Mouse (Mus musculus): Measurements from ENCODE around the gene Gm49353. TPM values are rescaled to one million over a fixed set of nuclear protein-coding genes. Genes with fewer than 3 reads are reported as not detected.

Gm49353 gene
- total and polyA plus RNA-seq, 2 experiments from 2014 or later, result not detected

DNA sequence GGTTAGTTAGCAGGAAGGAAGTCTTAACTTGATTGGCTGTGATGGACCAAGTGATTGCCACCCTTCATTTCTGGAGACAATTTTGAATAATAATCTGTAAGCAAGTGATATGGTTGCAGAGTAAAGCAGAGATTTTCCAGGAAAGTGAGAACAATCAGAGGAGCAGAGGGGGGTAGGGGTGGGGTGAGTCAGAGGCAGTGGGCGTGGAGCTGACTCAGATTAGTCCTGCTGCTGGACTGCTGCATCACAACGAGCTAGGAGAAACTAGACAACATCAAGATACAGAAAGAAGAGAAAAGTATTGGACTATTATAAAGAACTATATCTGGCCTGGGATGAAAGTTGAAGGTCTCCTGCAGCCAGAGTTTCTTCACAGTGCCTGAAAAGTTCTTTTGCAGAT is 20.8 kb upstream of the Gm49353 start:
- DNase-seq (ENCODE audit: low spot score), result no peak
- no peak for TF ChIP-seq EP300 (IDR thresholded peaks at IDR 0.05; ENCODE audit: low read depth)
- TF ChIP-seq CTCF (IDR thresholded peaks at IDR 0.05; ENCODE audit: low read depth), result no peak
- Histone ChIP-seq H3K27ac (ENCODE audit: low read depth) (no peak overlapping the region), H3K27me3 (ENCODE audit: control insufficient read depth, insufficient read depth, low read length) (no peaks in the 10 kb centered on the region), H3K4me1 (ENCODE audit: control insufficient read depth, insufficient read depth) (no peaks in the 10 kb centered on the region), H3K9ac (replicated peaks; ENCODE audit: low read depth, low read length) (no peak overlapping the region), H3K9me3 (replicated peaks; ENCODE audit: control insufficient read depth, low read length) (no peaks in the 10 kb centered on the region), H3K4me2 (ENCODE audit: low read depth, low read length) (no peak overlapping the region), H3K4me3 (ENCODE audit: low read depth, low read length) (no peak overlapping the region), H3K36me3 (replicated peaks; ENCODE audit: control insufficient read depth, insufficient read depth, low read length) (no peaks in the 10 kb centered on the region)
- ATAC-seq (ENCODE audit: insufficient read depth, low read depth), result no peak
- 30% methylated on average over 2 of the region's 2 CpGs for WGBS

DNA sequence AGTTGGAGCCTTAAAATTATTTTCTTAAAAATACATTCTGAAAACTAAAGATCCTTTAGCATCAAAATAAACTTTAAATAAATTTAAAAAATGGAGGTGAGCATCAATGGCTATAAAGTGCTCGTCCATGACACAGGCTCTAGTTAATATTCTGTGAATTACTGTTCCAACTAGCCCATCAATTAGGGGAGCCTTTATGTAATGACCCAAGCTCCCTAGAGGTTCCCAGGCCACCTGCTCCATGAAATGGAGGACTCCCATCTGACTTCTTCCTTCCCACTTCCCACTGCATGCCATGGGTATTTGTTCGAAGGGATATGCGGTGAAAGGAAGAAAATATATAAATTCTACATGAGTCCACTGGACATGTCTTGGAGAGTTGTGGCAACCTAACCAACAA is 18.5 kb upstream of the Gm49353 start:
- no peak for TF ChIP-seq CTCF (IDR thresholded peaks at IDR 0.05; ENCODE audit: low read depth)
- Histone ChIP-seq H3K27me3 (ENCODE audit: control insufficient read depth, insufficient read depth, low read length) (no peaks in the 10 kb centered on the region), H3K9me3 (replicated peaks; ENCODE audit: control insufficient read depth, low read length) (no peaks in the 10 kb centered on the region), H3K4me2 (ENCODE audit: low read depth, low read length) (no peak overlapping the region), H3K36me3 (replicated peaks; ENCODE audit: control insufficient read depth, insufficient read depth, low read length) (no peaks in the 10 kb centered on the region), H3K27ac (ENCODE audit: low read depth) (no peak overlapping the region), H3K9ac (replicated peaks; ENCODE audit: low read depth, low read length) (no peak overlapping the region), H3K4me3 (ENCODE audit: low read depth, low read length) (no peak overlapping the region), H3K4me1 (ENCODE audit: control insufficient read depth, insufficient read depth) (no peaks in the 10 kb centered on the region)
- DNase-seq (ENCODE audit: low spot score), result no peak
- no peak for ATAC-seq (ENCODE audit: insufficient read depth, low read depth)
- 85% methylated on average over 3 of the region's 3 CpGs for WGBS

DNA sequence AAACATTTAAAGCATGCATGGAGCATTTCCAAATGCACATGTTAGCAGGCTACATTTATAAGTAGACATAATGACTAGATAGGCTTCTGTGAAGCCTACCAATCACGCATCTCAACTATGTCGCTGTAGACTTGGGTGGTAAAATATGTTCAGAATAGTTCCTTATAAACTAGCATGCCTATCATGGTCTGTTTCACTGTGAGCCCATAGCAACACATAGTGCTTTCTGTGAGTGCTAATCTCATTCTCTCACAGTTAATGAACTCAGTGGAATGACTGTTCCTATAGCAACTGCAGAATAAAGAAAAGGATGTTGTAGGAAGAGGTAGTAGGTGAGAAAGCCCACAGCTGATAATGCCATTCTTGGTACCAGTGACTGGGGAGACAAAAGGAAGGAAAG is 17.7 kb upstream of the Gm49353 start:
- Histone ChIP-seq H3K4me1 (ENCODE audit: control insufficient read depth, insufficient read depth) (no peaks in the 10 kb centered on the region), H3K4me3 (ENCODE audit: low read depth, low read length) (no peak overlapping the region), H3K27me3 (ENCODE audit: control insufficient read depth, insufficient read depth, low read length) (no peaks in the 10 kb centered on the region), H3K4me2 (ENCODE audit: low read depth, low read length) (no peak overlapping the region), H3K9ac (replicated peaks; ENCODE audit: low read depth, low read length) (no peak overlapping the region), H3K27ac (ENCODE audit: low read depth) (no peak overlapping the region), H3K9me3 (replicated peaks; ENCODE audit: control insufficient read depth, low read length) (no peaks in the 10 kb centered on the region), H3K36me3 (replicated peaks; ENCODE audit: control insufficient read depth, insufficient read depth, low read length) (no peaks in the 10 kb centered on the region)
- no peak for DNase-seq (ENCODE audit: low spot score)
- ATAC-seq (ENCODE audit: insufficient read depth, low read depth), result no peak
- WGBS, result 84% methylated on average over 2 of the region's 2 CpGs
- TF ChIP-seq EP300 (IDR thresholded peaks at IDR 0.05; ENCODE audit: low read depth) (no peak), CTCF (IDR thresholded peaks at IDR 0.05; ENCODE audit: low read depth) (no peak)

DNA sequence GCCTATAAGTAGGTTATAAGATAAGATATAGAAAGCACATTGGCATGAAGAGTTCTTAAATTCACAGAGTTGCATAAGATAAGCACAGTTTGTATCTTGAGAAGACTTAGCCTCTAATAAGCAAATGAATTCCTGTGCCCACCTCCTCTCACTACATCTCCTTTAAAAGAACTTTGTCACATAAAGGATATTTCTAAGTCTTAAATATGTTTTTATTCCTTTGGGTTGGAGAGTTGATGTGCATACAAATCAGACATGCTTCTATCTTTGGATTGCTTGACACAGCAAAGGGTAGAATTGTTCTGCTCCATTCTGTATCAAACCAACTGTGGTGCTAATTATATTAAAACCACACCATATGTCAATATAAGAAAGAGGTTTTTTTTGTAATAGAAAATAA is 5.0 kb upstream of the Gm49353 start:
- no peak overlapping the region for H3K9ac ChIP-seq (replicated peaks; ENCODE audit: low read depth, low read length)
- no peak overlapping the region for H3K4me3 ChIP-seq (ENCODE audit: low read depth, low read length)
- H3K27ac ChIP-seq (ENCODE audit: low read depth), result no peak overlapping the region
- H3K4me2 ChIP-seq (ENCODE audit: low read depth, low read length), result no peak overlapping the region
- H3K4me1 ChIP-seq (ENCODE audit: control insufficient read depth, insufficient read depth), result no peaks in the 10 kb centered on the region
- no peaks in the 10 kb centered on the region for H3K27me3 ChIP-seq (ENCODE audit: control insufficient read depth, insufficient read depth, low read length)
- no peaks in the 10 kb centered on the region for H3K36me3 ChIP-seq (replicated peaks; ENCODE audit: control insufficient read depth, insufficient read depth, low read length)
- DNase-seq (ENCODE audit: low spot score), result no peak
- TF ChIP-seq CTCF (IDR thresholded peaks at IDR 0.05; ENCODE audit: low read depth), result no peak
- TF ChIP-seq EP300 (IDR thresholded peaks at IDR 0.05; ENCODE audit: low read depth), result no peak
- no peaks in the 10 kb centered on the region for H3K9me3 ChIP-seq (replicated peaks; ENCODE audit: control insufficient read depth, low read length)
- no peak for ATAC-seq (ENCODE audit: insufficient read depth, low read depth)

DNA sequence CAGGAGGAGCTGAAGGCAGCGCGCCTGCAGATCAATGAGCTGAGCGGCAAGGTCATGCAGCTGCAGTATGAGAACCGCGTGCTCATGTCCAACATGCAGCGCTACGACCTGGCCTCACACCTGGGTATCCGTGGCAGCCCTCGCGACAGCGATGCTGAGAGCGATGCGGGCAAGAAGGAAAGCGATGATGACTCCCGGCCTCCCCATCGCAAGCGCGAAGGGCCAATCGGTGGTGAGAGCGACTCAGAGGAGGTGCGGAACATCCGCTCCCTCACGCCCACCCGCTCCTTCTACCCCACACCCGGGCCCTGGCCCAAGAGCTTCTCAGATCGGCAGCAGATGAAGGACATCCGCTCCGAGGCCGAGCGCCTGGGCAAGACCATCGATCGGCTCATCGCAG is 1.9 kb upstream of the Gm49353 start:
- no peaks in the 10 kb centered on the region for H3K9me3 ChIP-seq (replicated peaks; ENCODE audit: control insufficient read depth, low read length)
- H3K4me3 ChIP-seq (ENCODE audit: low read depth, low read length), result no peak overlapping the region
- TF ChIP-seq EP300 (IDR thresholded peaks at IDR 0.05; ENCODE audit: low read depth), result no peak
- no peak for TF ChIP-seq CTCF (IDR thresholded peaks at IDR 0.05; ENCODE audit: low read depth)
- H3K9ac ChIP-seq (replicated peaks; ENCODE audit: low read depth, low read length), result no peak overlapping the region
- ATAC-seq (ENCODE audit: insufficient read depth, low read depth) (no peak), DNase-seq (ENCODE audit: low spot score) (no peak)
- no peak overlapping the region for H3K4me2 ChIP-seq (ENCODE audit: low read depth, low read length)
- 93% methylated on average over 33 of the region's 33 CpGs for WGBS
- no peaks in the 10 kb centered on the region for H3K27me3 ChIP-seq (ENCODE audit: control insufficient read depth, insufficient read depth, low read length)
- no peaks in the 10 kb centered on the region for H3K36me3 ChIP-seq (replicated peaks; ENCODE audit: control insufficient read depth, insufficient read depth, low read length)
- no peak overlapping the region for H3K27ac ChIP-seq (ENCODE audit: low read depth)
- H3K4me1 ChIP-seq (ENCODE audit: control insufficient read depth, insufficient read depth), result no peaks in the 10 kb centered on the region

DNA sequence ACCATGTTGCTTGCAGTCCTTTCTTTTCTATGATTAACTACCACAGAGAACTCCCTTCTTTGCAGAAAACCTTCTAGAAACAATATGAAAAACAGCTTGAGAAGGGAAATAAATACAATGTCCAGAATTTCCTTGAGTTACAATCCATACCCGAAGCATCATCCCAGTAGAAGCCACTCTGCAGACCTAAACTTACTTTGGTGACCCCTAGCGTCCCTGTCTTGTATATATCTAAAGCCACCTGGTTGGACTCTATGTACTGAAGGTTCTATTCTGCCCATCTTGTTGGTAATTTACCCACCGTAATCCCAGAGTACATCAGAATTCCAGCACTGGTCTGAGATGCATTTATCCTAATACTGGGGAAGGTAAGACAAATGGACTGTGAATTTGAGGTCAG is 1.1 kb downstream of the Gm49353 start:
- Histone ChIP-seq H3K9ac (replicated peaks; ENCODE audit: low read depth, low read length) (no peak overlapping the region), H3K4me2 (ENCODE audit: low read depth, low read length) (no peak overlapping the region), H3K36me3 (replicated peaks; ENCODE audit: control insufficient read depth, insufficient read depth, low read length) (no peaks in the 10 kb centered on the region), H3K4me1 (ENCODE audit: control insufficient read depth, insufficient read depth) (no peaks in the 10 kb centered on the region), H3K27me3 (ENCODE audit: control insufficient read depth, insufficient read depth, low read length) (no peaks in the 10 kb centered on the region), H3K27ac (ENCODE audit: low read depth) (no peak overlapping the region), H3K4me3 (ENCODE audit: low read depth, low read length) (no peak overlapping the region), H3K9me3 (replicated peaks; ENCODE audit: control insufficient read depth, low read length) (no peaks in the 10 kb centered on the region)
- DNase-seq (ENCODE audit: low spot score) (no peak), ATAC-seq (ENCODE audit: insufficient read depth, low read depth) (no peak)
- TF ChIP-seq EP300 (IDR thresholded peaks at IDR 0.05; ENCODE audit: low read depth), result no peak
- TF ChIP-seq CTCF (IDR thresholded peaks at IDR 0.05; ENCODE audit: low read depth), result no peak
- 66% methylated on average over 3 of the region's 3 CpGs for WGBS

Data from heart, postnatal 0 days (tissue).